Mouse (Mus musculus) layer of hippocampus, postnatal 14 days (tissue): ENCODE data around the gene Dmp1. TPM values are rescaled to one million over a fixed set of nuclear protein-coding genes. Genes with fewer than 3 reads are reported as not detected.

Source experiments
- DNase-seq, 2 experiments: peaks; one replicate each; pipeline ENCODE4 v3.0.0; 2021 to 2022; ENCODE audit warnings: low spot score in 2 of 2, mixed read lengths in 1 of 2
- long read RNA-seq, 2 experiments: library from polyadenylated mRNA; stranded (forward); transcript quantifications; one replicate each; pipeline ENCODE4 v2.0.0; 2021
- total RNA-seq, 2 experiments: library from RNA; stranded (reverse); gene quantifications; 2 replicates each; pipeline ENCODE4 v1.2.3; 2021

Gene Dmp1
- 1 to 10 TPM; 1.1 to 1.3 TPM for total RNA-seq
- long read RNA-seq, experiment 1 = 0 reads
- long read RNA-seq, experiment 2, partial matches to known transcripts = 1 of 2 reads
- long read RNA-seq, experiment 2, other reads (novel, unspliced or antisense) = 1 of 2 reads

DNA sequence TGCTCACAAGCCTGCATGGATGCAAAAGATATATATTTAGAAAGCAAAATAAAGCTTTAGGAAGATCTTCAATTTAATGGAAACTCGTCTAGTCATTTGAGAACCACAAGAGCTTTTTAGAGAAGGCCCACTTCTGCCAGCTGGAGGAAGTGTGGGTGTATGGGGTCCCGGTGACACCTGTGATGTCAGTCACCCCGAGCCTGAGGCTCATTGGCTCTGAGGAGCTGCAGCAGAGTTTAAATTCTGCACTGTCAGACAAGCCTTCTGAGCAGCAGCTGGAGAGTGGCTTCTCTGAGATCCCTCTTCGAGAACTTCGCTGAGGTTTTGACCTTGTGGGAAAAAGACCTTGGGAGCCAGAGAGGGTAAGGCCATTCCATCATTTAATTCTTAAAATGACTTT, at the start of gene Dmp1:
Gene Dmp1, plus strand, starts transcription at position 263 of the 400 bp plus-strand sequence.
- DNase-seq = no peak

DNA sequence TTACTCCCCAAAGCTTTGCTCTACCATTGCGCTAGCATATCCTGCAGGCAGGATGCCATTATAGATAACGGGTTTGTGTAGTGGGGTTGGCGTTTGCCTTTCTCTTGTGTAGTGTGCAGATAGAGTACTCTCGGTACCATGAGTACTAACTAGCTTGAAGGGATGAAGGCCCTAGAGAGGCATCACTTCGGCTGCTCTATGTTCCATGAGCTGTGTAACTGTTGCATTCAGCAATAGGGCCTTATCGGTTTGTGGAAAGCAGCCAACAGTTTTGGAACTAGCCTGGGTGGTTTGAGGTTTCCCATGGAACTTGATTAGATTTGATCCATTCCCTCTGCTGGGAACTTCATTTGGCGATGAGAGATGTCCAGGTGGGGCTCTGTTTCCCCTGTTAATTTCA, 44.7 kb upstream of the Dmp1 start:
- DNase-seq = no peak

DNA sequence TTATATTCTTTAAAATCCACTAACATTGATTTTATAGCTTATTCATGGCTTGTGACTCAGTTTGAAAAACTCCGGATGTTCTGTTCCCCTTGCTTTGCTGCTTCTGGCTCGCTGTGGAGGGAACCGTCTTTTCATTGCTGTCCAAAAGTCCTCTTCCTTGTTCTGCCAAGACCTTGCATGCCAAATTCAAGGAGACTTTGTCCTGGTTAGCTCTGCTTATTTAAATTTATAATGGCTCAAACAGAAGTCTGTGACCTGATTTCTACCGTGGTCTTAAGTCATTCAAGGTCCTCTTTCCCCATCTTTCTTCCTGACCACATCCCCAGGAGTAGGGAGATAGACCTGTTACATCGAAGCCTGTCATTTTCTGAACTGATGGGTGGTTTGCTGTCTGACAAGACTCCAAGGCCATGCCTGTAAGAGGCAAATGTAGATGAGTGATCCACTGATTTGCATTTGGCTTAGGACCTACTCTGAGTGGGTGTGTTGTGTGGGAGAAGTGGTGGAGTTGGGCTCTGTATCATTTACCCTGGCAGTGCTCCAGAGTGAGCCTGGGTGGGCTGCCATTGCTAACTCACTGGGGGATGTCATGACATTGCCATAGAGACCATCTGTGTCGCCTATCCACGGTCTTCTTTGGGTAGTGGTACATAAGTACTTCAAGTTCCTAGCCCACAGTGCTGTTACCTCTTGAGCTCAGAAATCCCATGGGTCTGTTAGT, 43.9 kb upstream of the Dmp1 start:
- peak; percentile 65 to 80 for DNase-seq

DNA sequence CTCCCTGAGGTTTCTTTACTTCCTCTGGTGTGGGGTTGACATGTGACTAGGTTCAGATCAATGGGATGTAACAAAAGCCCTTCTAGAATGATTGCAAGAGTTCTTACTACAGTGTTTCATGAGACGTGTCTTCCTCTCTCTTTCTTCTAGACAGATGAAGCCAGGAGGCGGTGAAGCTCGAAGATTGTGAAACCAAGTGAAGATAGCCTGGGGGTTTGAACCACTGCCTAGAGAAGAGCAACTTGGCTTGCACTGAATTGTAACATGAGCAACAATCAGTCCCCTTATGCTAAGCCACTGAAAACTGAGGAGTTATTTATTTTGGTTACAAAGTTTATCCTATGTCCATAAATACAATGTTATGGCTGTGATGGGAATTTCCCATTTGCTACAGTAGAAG, 41.8 kb upstream of the Dmp1 start:
- no peak for DNase-seq

DNA sequence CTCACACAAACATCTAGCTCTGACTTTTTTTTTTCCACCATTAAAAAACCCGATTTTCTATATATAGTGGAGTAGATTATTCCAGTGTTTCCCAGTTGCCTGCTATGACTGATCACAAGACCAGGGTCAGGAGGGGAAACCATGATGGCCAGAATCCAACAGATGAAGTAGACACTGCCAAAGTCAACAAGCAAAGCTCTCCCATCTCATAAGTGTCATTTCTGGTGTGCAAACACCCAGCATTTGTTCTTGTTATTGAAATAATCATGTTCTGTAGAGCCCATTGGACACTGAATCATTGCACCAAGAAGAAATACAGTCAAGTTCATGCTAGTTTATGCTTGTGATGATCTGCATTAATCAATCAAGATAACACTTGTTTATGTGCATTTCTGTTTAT, 41.0 kb upstream of the Dmp1 start:
- DNase-seq = no peak

DNA sequence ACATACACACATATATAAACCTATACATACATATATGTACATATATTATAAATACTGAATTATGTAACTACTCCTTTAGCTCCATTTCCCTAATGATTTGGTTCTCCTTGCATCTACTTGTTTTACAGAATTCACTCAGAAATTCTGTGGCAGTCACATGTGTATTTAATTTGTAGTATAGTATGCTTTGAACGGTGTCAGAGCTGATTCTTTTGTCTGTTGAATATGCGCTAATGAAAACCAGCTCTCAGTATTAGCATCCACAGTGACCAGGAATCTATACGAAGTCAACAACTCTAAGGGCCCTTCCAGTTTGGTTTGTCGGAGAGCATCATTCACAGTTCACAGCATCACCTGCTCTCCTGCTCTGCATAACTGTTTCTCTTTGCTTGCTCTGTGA, 38.9 kb upstream of the Dmp1 start:
- no peak for DNase-seq

DNA sequence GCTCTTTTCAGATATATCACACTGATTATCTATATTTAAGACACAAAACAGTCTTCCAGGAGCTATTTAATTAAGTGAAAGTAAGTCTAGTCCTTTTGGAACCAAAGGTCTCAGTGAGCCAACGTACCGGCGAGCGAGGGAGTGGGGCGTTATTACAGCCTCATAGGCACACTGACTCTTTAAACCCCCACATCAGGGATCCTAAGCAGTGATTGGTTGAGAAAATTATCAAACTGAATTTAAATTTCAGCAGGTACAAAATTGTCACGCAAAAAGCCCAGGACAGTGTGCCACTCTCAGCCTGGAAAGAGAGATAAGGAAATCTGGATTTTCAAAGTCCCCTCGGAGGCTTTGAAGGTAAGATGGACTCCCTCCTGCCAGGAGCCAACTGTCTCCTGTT, 32.0 kb upstream of the Dmp1 start, which contains the start of gene Dspp:
Gene Dspp, plus strand, starts transcription at position 301 of the 400 bp plus-strand sequence.
- no peak for DNase-seq

DNA sequence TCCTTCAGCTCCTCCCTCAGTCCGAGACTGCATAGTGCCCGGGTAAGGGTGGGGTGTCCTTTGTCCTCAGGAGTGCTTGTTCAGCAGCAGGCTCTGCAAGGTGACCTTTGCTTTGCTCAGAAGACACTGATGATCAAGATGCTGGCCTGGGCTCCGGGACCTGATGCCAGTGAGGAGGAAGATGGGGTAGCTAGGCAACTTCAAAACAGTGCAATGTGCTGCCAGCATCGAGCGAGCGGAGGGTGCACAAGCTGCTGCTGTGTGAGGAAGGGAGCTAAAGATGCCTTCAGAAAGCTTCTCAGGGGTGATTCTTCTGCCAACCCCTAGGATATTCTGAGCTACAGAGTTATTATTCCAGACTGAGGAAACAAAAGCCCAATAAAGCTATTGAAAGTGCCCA, 29.3 kb upstream of the Dmp1 start:
- peak; percentile 32 to 44 for DNase-seq

DNA sequence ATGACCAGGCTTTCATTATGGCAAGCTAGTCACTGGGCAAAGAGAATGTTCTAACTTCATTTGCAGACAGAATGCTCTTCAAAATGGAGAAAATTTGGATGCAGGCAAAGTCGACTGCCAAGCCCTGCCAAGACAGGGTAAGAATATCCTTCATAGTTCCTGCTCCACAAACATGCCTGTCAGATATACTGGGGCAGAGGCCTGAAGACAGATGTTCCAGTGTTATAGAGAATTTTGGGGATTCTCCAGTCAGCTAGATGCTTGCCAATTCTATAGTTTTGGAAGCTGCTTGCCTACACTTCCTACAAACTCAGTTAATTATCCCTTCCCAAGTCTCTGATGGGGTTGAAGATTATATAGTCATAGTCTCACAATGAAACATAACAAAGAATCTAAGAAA, 18.7 kb upstream of the Dmp1 start:
- DNase-seq = no peak

DNA sequence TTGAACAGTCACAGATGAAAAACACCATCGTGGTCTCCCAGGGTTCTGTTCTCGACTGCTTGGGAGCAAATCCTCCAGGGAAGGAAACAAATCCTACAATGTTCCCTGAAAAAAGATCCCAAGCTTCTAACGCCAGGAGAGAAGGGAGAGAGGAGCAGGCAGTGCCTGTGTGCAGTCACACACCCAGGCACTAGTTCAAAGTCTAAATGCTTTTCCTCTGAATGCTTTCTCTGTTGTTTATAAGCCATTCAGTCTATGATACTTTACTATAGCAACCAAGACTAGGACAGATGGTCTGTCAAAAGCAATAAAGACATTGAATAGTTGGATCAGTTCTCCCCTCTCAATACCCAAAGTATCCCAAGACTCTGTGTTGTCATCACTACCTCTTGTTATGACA, 15.1 kb upstream of the Dmp1 start:
- no peak for DNase-seq

DNA sequence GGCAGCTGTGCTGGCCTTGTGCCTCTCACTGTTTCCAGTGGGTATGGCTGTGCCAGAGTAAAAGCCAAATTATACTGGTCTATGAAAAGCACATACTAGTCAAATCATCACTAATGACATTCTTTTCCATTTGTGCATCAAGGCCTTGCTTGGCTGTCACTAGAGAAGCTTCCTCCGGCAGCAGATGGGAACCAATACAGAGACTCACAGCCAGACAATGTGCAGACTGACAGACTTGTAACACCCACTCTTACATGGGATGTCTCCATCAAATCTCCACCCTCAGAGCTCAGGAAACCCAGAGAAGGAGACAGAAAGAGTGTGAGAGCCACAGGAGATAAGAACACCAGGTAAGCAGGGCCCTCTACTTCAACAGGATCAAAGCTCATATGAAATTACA, 7.3 kb upstream of the Dmp1 start:
- DNase-seq = peak in 1 of 2 experiments; percentile 40

DNA sequence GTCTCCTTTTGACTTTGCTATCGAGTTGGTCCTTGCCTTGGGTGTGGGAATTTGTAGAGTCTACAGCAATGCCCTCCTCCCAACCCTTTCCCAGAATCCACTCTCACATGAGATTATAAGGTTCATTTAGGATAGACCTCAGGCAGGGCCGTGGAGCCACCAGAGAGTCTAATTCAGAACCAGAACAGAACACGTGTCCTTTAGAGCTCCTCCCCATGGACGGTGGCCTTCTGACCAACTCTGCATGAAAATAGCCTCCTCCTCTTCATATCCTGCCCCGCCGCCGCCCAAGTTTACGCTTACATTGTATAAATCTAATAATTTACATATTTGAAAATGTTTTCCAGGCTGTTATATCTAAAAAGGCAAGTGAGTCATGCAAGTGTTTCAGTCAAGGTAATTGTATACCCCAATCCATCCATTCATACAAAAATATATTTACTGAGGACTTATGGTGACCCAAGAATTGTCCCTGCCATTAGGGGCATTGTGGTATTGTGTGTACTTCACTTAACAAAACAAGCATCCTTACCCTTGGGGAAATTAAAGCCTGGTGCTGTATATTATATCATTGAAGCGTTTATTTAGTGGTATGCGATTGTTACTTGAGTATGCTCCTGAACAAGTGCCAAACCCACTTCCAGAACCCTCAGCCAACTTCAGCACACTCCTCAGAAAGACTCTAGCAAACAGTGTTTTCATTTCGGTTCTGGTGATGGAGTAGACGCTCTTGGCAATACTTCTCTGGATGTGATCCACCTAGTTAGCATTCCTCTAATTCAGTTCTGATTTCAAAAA, 1.1 kb upstream of the Dmp1 start:
- DNase-seq = peak in 1 of 2 experiments; percentile 24

DNA sequence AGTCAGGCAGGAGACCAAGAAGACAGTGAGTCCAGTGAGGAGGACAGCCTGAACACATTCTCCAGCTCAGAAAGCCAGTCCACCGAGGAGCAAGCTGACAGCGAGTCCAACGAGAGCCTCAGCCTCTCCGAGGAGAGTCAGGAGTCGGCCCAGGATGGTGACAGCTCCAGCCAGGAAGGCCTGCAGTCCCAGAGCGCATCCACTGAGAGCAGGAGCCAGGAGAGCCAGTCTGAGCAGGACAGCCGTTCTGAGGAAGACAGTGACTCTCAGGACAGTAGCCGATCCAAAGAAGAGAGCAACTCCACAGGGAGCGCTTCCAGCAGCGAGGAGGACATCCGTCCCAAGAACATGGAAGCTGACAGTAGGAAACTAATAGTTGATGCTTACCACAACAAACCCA, 10.1 kb downstream of the Dmp1 start:
- no peak for DNase-seq

DNA sequence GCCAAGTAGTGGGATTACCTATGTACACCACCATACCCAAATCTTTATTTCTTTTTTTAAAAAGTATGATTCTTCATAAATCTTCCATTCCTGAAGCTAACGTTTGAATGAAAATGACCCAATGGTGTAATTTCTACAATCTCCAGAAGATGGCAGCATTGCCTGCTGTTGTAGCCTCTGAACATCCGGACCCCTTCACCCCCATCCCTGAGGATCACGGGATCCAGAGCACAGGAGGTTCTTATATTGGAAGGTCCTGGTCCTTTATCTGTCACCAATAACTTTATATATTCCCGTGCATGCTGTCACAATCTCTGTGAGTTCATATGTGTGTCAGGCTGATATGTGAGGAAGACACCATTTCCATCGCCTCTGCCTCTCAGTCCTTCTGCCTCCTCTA, 16.5 kb downstream of the Dmp1 start:
- peak; percentile 15 to 57 for DNase-seq

DNA sequence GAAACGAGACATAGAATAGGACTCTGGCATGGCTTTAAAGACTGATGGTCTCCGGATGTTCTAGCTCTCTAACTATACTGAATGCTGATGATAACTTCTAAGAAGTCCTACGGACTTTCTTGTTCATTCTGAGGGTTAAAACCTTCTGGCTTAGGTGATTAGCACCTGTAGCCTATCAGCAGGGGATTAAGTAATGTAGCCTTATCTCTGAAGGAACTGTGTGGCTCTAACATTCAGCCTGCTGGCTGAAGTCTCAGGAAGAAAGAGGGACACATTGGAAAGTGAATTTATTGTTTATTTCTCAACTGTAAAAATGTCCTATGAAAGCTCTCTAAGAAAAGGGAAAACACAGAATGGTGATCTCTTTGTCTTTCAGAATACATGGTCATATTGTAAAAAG, 21.9 kb downstream of the Dmp1 start:
- no peak for DNase-seq

DNA sequence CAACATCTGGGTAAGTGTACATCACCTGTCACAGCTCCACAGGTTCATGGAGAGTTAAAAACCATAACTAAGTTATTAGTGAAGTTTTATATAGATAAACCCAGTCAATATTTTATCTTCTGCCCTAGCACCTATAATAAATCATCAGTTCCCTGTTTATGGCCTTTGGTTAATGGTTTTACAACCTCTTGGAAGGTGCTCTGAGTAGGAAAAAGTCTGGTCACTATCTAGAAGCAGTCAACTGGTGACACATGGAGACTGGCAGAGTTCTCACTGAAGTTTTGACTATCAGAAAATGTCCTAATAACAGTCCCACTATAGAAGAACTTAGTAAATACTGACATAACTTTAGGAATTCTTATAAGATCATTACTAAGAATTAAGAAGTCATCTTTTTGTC, 22.3 kb downstream of the Dmp1 start:
- DNase-seq = no peak

DNA sequence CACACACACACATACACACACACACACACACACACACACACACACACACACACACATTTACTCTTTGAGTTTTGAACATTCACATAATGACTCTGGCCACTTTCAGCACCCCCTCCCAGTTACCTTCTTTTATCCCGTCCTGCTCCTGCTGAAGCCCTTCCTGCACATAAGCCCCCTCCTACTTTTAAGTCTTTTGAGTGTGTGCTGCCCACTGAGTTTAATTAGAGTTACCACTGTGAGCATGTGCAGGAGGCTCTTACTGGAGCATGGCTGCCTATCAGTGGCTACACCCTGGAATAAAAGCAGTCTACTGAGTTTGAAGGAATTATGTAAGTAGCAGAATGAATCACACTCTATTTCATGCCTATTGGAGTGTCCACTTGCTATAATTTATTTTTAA, 26.1 kb downstream of the Dmp1 start:
- no peak for DNase-seq

DNA sequence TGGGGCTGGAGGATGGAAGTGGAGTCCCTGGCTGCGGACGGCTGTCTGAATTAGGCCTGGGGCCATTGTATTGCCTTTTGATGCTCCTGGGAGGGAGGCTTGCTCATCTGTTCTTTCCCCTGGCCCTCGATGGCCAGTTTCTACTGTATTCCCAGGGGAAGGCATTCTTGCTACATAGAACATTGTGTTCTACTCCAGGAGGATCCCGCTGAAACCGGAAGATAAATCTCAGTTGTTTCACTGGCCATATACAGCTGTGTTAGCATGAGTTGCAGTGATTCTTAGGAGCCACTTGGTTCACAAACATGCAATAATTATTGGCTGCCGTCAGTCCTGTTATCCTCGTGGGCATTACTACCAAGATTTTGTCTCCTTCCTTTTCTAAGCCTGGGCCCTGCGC, 34.3 kb downstream of the Dmp1 start:
- DNase-seq = no peak

DNA sequence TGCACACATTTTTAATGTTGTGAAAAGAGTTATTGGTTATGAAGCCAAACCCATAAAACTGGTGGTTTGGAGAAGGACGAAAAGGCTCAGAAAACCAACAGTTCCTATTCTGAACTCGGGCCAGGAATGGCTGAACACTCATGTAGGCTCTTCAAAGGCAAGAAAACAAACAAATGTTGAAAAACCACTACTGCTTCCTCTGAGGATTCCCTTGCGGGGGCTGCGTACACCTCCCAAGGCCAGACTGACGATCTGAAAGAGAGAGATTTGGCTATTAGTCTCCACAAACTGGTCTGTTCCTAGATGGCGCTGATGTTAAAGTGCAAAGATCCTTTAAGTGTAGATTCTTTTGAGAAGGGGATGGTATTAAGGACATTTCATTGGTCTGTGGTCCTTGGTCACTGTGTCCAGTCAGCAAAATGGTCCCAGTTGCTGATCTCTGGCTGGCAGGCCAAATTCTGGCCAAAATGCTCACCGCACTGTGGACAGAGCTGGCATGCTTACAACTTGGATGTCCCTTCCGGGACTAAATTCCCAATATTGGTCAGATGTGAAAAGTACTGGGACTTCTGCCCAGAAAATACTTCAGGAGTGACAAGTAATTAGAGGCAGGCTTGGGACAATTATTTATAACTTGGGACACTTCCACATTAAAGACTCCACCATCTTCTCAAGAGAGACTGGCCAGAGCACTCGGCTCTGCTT, 37.4 kb downstream of the Dmp1 start:
- peak; percentile 5 to 58 for DNase-seq

DNA sequence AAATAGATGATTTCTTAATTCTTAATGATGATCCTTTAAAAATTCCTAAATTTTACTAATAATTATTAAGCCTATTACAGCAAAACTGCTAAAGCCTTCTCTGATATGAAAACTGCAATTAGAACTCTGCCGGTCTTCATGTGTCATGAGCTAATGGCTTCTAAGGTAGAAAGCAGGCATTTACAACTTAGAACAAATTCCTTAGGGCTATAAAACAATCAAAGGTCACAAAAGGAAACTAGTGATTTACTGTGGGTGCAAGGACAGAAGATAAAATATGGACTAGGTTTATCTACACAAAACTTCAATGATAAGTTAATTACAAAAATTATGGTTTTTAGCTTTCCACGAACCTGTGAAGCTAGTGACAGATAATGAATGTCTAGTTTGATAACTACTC, 41.8 kb downstream of the Dmp1 start:
- DNase-seq = no peak

DNA sequence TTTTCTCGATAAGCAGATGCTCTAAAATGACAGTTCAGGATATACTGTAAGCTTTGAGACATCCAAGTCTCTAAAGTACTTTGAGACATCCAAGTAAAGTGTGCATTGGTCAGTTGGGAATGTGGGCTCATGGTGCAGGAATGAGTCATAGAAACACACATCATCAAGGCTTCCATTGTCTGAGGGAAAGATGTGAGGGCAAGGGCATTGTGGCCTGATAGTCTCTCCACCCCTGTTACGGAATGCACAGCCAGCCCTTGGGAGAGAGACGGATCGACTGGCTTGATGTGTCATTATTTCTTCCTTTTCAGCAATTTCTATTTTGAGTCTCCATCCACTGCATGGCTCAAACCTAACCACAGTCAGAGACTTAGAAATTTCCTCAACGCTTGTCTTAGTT, 49.4 kb downstream of the Dmp1 start:
- DNase-seq = no peak

DNA sequence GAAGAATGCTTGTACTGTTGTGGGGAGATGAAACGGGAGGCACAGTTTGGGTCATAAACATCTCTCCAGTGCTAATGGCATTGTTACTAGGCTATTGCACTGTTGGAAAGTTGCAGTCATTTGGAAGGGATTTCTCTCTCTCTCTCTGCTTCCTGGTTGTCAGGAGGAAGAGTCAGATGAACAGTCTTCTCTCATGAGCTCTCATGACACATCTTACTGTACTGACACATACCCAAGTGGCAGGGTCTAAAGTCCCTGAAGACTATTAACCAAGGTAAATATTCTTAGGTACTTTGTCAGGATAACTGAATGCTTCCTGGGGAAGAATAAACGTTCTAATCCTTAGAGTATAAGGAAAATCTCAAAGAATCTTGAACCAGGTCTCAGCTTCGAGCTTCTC, 54.2 kb downstream of the Dmp1 start:
- DNase-seq = no peak
